Mouse (Mus musculus) MEL (cell line): ENCODE measurements at regions not wholly inside any gene's neighbourhood (a gene's known extent, or its start where the extent isn't known, plus 50 kb on each side); places are given as distances from the start of the nearest gene placed in this dataset.

ENCODE experiments used
- DNase-seq: peaks from one replicate; pipeline ENCODE4 v3.0.0; 2011; ENCODE audit warnings: low read depth, low spot score
- H3K27ac ChIP-seq: 2 replicates; pipeline ENCODE4 v1.5.1; 2012; ENCODE audit warnings: low read depth, mild to moderate bottlenecking, control low read depth, low read length, moderate library complexity; ENCODE audit not compliant: control insufficient read depth
- H3K27me3 ChIP-seq, 2 experiments: fragments of 150-350 bp in 1 of 2; sonication (generic) in 1 of 2; 2 replicates each; pipeline ENCODE4 v1.6.1; 2012; ENCODE audit warnings: low read length in 2 of 2, mild to moderate bottlenecking in 2 of 2, improper control_type of control experiment in 1 of 2, moderate library complexity in 1 of 2; ENCODE audit not compliant: insufficient read depth in 2 of 2, control insufficient read depth in 1 of 2
- H3K36me3 ChIP-seq, 2 experiments: 2 replicates each; pipeline ENCODE4 v1.6.1; 2012 to 2014; ENCODE audit warnings: low read length in 2 of 2, improper control_type of control experiment in 1 of 2, inconsistent platforms in 1 of 2, mild to moderate bottlenecking in 1 of 2; ENCODE audit not compliant: insufficient read depth in 2 of 2, control insufficient read depth in 1 of 2
- H3K4me1 ChIP-seq, 2 experiments: fragments of 150-350 bp in 1 of 2; sonication (generic) in 1 of 2; 2 replicates each; pipeline ENCODE4 v1.6.1; 2012; ENCODE audit warnings: low read length in 2 of 2, improper control_type of control experiment in 1 of 2, mild to moderate bottlenecking in 1 of 2; ENCODE audit not compliant: insufficient read depth in 2 of 2, control insufficient read depth in 1 of 2
- H3K4me3 ChIP-seq, 2 experiments: fragments of 150-350 bp in 1 of 2; sonication (generic) in 1 of 2; 2 replicates each; pipeline ENCODE4 v1.5.1; 2012; ENCODE audit warnings: low read depth in 2 of 2, low read length in 2 of 2, mild to moderate bottlenecking in 2 of 2, moderate library complexity in 2 of 2, control low read depth in 1 of 2, improper control_type of control experiment in 1 of 2; ENCODE audit not compliant: control insufficient read depth in 1 of 2, insufficient read depth in 1 of 2
- H3K79me2 ChIP-seq: 2 replicates; pipeline ENCODE4 v1.6.1; 2012; ENCODE audit warnings: mild to moderate bottlenecking, low read length, moderate library complexity; ENCODE audit not compliant: control insufficient read depth, poor library complexity, insufficient read depth
- H3K9ac ChIP-seq: 2 replicates; pipeline ENCODE4 v1.6.1; 2012; ENCODE audit warnings: low read depth, mild to moderate bottlenecking, control low read depth, low read length, moderate library complexity; ENCODE audit not compliant: control insufficient read depth, poor library complexity, severe bottlenecking
- H3K9me3 ChIP-seq: fragments of 150-350 bp; sonication (generic); replicated peaks from 2 replicates; pipeline ENCODE4 v1.6.1; 2012; ENCODE audit warnings: mild to moderate bottlenecking, low read length, improper control_type of control experiment, moderate library complexity; ENCODE audit not compliant: insufficient read depth
- BHLHE40 ChIP-seq: IDR thresholded peaks from 2 replicates; pipeline ENCODE4 v1.6.1; 2012; ENCODE audit warnings: low read depth, mild to moderate bottlenecking, inconsistent platforms, low read length, improper control_type of control experiment, borderline replicate concordance
- CHD1 ChIP-seq: IDR thresholded peaks from 2 replicates; pipeline ENCODE4 v1.6.1; 2012; ENCODE audit warnings: low read depth, mild to moderate bottlenecking, inconsistent platforms, low read length, improper control_type of control experiment
- E2F4 ChIP-seq: IDR thresholded peaks from 2 replicates; pipeline ENCODE4 v1.6.1; 2011; ENCODE audit warnings: low read depth, low read length, improper control_type of control experiment, borderline replicate concordance
- ETS1 ChIP-seq: IDR thresholded peaks from 2 replicates; pipeline ENCODE4 v1.6.1; 2012; ENCODE audit warnings: low read depth, mild to moderate bottlenecking, inconsistent platforms, low read length, improper control_type of control experiment, moderate library complexity
- GABPA ChIP-seq: IDR thresholded peaks from 2 replicates; pipeline ENCODE4 v1.6.1; 2012; ENCODE audit warnings: low read depth, mild to moderate bottlenecking, inconsistent platforms, low read length, improper control_type of control experiment, moderate library complexity
- HCFC1 ChIP-seq: IDR thresholded peaks from 2 replicates; pipeline ENCODE4 v1.6.1; 2012; ENCODE audit warnings: low read depth, mild to moderate bottlenecking, inconsistent platforms, low read length, improper control_type of control experiment, moderate library complexity
- JUND ChIP-seq: IDR thresholded peaks from 2 replicates; pipeline ENCODE4 v1.6.1; 2011; ENCODE audit warnings: low read depth, mild to moderate bottlenecking, improper control_type of control experiment, low read length
- KAT2A ChIP-seq: conservative IDR thresholded peaks from 2 replicates; pipeline ENCODE4 v1.6.1; 2012; ENCODE audit warnings: low read depth, low read length, improper control_type of control experiment, inconsistent platforms
- MAFK ChIP-seq: IDR thresholded peaks from 2 replicates; pipeline ENCODE4 v1.6.1; 2011; ENCODE audit warnings: low read depth, mild to moderate bottlenecking, low read length, improper control_type of control experiment, borderline replicate concordance
- MAX ChIP-seq: IDR thresholded peaks from 2 replicates; pipeline ENCODE4 v1.6.1; 2011; ENCODE audit warnings: low read length, improper control_type of control experiment
- MEF2A ChIP-seq: IDR thresholded peaks from 2 replicates; pipeline ENCODE4 v1.6.1; 2014; ENCODE audit warnings: low read depth, mild to moderate bottlenecking, inconsistent platforms, low read length, improper control_type of control experiment; ENCODE audit not compliant: poor library complexity, insufficient replicate concordance, severe bottlenecking; ENCODE audit errors: extremely low read depth
- MXI1 ChIP-seq: IDR thresholded peaks from 2 replicates; pipeline ENCODE4 v1.6.1; 2011; ENCODE audit warnings: mild to moderate bottlenecking, low read depth, low read length, improper control_type of control experiment
- MYB ChIP-seq: IDR thresholded peaks from 2 replicates; pipeline ENCODE4 v1.6.1; 2011; ENCODE audit warnings: mild to moderate bottlenecking, low read depth, low read length, improper control_type of control experiment
- MYC ChIP-seq: IDR thresholded peaks from 2 replicates; pipeline ENCODE4 v1.6.1; 2011; ENCODE audit warnings: low read depth, mild to moderate bottlenecking, low read length, improper control_type of control experiment, moderate library complexity
- NELFE ChIP-seq: IDR thresholded peaks from 2 replicates; pipeline ENCODE4 v1.6.1; 2011; ENCODE audit warnings: low read depth, low read length, improper control_type of control experiment
- RAD21 ChIP-seq: IDR thresholded peaks from 2 replicates; pipeline ENCODE4 v1.6.1; 2011; ENCODE audit warnings: mild to moderate bottlenecking, low read depth, low read length, improper control_type of control experiment
- RCOR1 ChIP-seq: IDR thresholded peaks from 2 replicates; pipeline ENCODE4 v1.6.1; 2012; ENCODE audit warnings: low read depth, mild to moderate bottlenecking, inconsistent platforms, low read length, improper control_type of control experiment
- TBP ChIP-seq: IDR thresholded peaks from 2 replicates; pipeline ENCODE4 v1.8.0; 2011; ENCODE audit warnings: low read depth, low read length, improper control_type of control experiment
- UBTF ChIP-seq: IDR thresholded peaks from 2 replicates; pipeline ENCODE4 v1.6.1; 2012; ENCODE audit warnings: low read depth, mild to moderate bottlenecking, inconsistent platforms, low read length, improper control_type of control experiment, moderate library complexity, borderline replicate concordance; ENCODE audit not compliant: insufficient read depth
- USF2 ChIP-seq, 2 experiments: IDR thresholded peaks; 2 replicates each; pipeline ENCODE4 v1.6.1; 2011 to 2012; ENCODE audit warnings: improper control_type of control experiment in 2 of 2, low read length in 2 of 2, borderline replicate concordance in 1 of 2, inconsistent platforms in 1 of 2, low read depth in 1 of 2, mild to moderate bottlenecking in 1 of 2; ENCODE audit not compliant: insufficient read depth in 1 of 2
- ZC3H11A ChIP-seq: IDR thresholded peaks from 2 replicates; pipeline ENCODE4 v1.6.1; 2012; ENCODE audit warnings: low read depth, mild to moderate bottlenecking, inconsistent platforms, low read length, improper control_type of control experiment
- ZKSCAN1 ChIP-seq: IDR thresholded peaks from 2 replicates; pipeline ENCODE4 v1.6.1; 2012; ENCODE audit warnings: low read depth, mild to moderate bottlenecking, inconsistent platforms, low read length, improper control_type of control experiment, moderate library complexity
- ZNF384 ChIP-seq: IDR thresholded peaks from 2 replicates; pipeline ENCODE4 v1.6.1; 2012; ENCODE audit warnings: low read depth, mild to moderate bottlenecking, inconsistent platforms, low read length, improper control_type of control experiment

DNA sequence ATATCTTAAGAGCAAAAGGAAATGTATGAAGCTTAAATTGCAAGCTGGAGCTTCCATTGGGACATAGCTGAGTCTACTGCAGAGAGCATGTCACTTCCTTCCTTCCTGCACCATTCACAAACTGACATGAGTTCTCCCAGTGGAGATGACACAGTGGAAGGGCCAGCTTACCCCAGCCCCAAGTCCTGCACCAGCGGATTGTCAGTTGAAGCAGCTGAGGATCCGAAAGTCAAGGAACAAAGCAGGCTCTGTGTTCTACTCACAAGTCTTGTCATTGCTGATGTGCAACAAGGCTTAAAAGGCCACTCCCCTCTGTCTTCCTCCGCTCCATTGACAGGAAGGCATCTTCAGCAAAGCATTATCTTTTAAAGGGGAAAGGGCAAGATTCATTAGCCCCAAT is 249.4 kb upstream of the Thbs1 start:
- no peaks in the 10 kb centered on the region for H3K9me3 ChIP-seq
- H3K27me3 ChIP-seq, result no peaks in the 10 kb centered on the region
- no peak for TF ChIP-seq NELFE
- TF ChIP-seq RCOR1, result no peak
- no peak for TF ChIP-seq USF2 (IDR thresholded peaks at IDR 0.05; ENCODE audit: borderline replicate concordance in 1 of 2, insufficient read depth in 1 of 2, low read depth in 1 of 2, low read length in 2 of 2)
- TF ChIP-seq MYB, result no peak
- no peak for TF ChIP-seq BHLHE40
- TF ChIP-seq MAX, result no peak
- no peak for TF ChIP-seq CHD1
- TF ChIP-seq KAT2A, result no peak
- TF ChIP-seq RAD21, result no peak
- TF ChIP-seq UBTF, result no peak
- TF ChIP-seq ZKSCAN1, result no peak
- no peak for TF ChIP-seq TBP
- no peak for TF ChIP-seq GABPA
- TF ChIP-seq MXI1, result no peak

DNA sequence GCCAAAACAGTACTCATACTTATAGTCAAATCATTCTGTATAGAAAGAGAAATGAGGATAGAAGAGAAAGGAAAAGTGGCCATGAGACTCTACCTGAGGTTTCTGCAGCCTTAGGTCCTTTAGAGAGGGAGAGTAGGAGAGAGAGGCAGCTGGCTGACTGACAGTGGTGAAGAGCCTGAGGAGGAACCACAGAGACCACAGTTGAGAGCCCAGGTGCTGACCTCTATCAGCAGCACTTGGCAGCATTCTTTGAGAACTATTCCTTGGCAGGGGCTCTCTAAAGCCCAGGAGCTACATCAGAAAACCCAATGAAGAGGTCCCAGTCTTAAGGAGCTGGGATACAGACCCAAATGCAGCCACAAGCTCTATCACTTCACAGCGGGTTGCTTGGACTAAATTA is 246.6 kb upstream of the Thbs1 start:
- Histone ChIP-seq H3K9me3 (no peaks in the 10 kb centered on the region), H3K79me2 (no peaks in the 10 kb centered on the region)
- DNase-seq, result no peak
- TF ChIP-seq RAD21, result no peak
- TF ChIP-seq TBP, result no peak
- no peak for TF ChIP-seq JUND
- no peak for TF ChIP-seq ETS1
- no peak for TF ChIP-seq MYC
- TF ChIP-seq ZNF384, result no peak
- no peak for TF ChIP-seq ZKSCAN1
- no peak for TF ChIP-seq MXI1
- no peak for TF ChIP-seq MYB
- TF ChIP-seq MAFK, result no peak
- no peak for TF ChIP-seq E2F4
- TF ChIP-seq HCFC1, result no peak
- no peak for TF ChIP-seq MEF2A
- TF ChIP-seq ZC3H11A, result no peak
- TF ChIP-seq, all 39 proteins: peak for 0
- Histone ChIP-seq H3K4me3 (no peak overlapping the region), H3K4me1 (no peaks in the 10 kb centered on the region), H3K27ac (no peak overlapping the region), H3K27me3 (no peaks in the 10 kb centered on the region), H3K36me3 (no peaks in the 10 kb centered on the region), H3K9ac (no peak overlapping the region)

More for the DNA sequence above, 249.4 kb upstream of the Thbs1 start:
- no peak for DNase-seq
- no peaks in the 10 kb centered on the region for H3K36me3 ChIP-seq
- H3K27ac ChIP-seq, result no peak overlapping the region
- no peaks in the 10 kb centered on the region for H3K79me2 ChIP-seq
- no peaks in the 10 kb centered on the region for H3K4me1 ChIP-seq
- no peak overlapping the region for H3K9ac ChIP-seq
- no peak overlapping the region for H3K4me3 ChIP-seq
